ENCODE assay signal across 10 mouse cellular contexts in genomic region chr5:28466760-28467306, GRCm38 (mm10). TPM values are rescaled to one million over a fixed set of nuclear protein-coding genes. Genes with fewer than 3 reads are reported as not detected.
DNase-seq lines count a peak whose midpoint lies in the region; ATAC-seq lines count a peak whose summit lies in the region.
"Had no signal": no experiment of that assay in that cellular context is flagged by ENCODE, and none has a peak within 500 bp of the region (broad histone marks: within the 10 kb centered on the region; RNA-seq: fewer than 3 reads in every experiment).

Gene Shh (minus strand): TSS chr5:28467256.

- peaks cover 80% of the 10 kb centered on the region for H3K27me3 ChIP-seq in kidney, embryonic 14.5 days (ENCODE audit: control insufficient read depth, insufficient read depth, low read length)
- peaks cover 99% of the 10 kb centered on the region for H3K27me3 ChIP-seq in embryonic facial prominence, embryonic 15.5 days

- no peaks in the 10 kb centered on the region for H3K36me3 ChIP-seq in kidney, embryonic 14.5 days (ENCODE audit: control insufficient read depth, insufficient read depth, low read length)
- no peaks in the 10 kb centered on the region for H3K36me3 ChIP-seq in embryonic facial prominence, embryonic 15.5 days

- peak within 1 kb of the TSS; percentile 50 for H3K4me3 ChIP-seq in kidney, embryonic 14.5 days (ENCODE audit: low read length)
- peak within 1 kb of the TSS; percentile 50 for H3K4me3 ChIP-seq in embryonic facial prominence, embryonic 15.5 days (replicated peaks)

- H3K9me3 ChIP-seq in kidney, embryonic 14.5 days (ENCODE audit: control insufficient read depth, low read length), result no peaks in the 10 kb centered on the region
- H3K9me3 ChIP-seq in embryonic facial prominence, embryonic 15.5 days (replicated peaks), result no peaks in the 10 kb centered on the region

- no peak within 1 kb of the TSS for H3K27ac ChIP-seq in kidney, embryonic 14.5 days (ENCODE audit: low read depth, low read length)
- H3K27ac ChIP-seq in embryonic facial prominence, embryonic 15.5 days (replicated peaks), result no peak within 1 kb of the TSS

- peak within 1 kb of the TSS; percentile 89 for H3K4me2 ChIP-seq in kidney, embryonic 14.5 days (replicated peaks; ENCODE audit: low read depth, low read length)
- peak within 1 kb of the TSS; percentile 43 for H3K4me2 ChIP-seq in embryonic facial prominence, embryonic 15.5 days (replicated peaks)

- H3K4me1 ChIP-seq in kidney, embryonic 14.5 days (ENCODE audit: control insufficient read depth, insufficient read depth, low read length), result peaks cover 9% of the 10 kb centered on the region
- H3K4me1 ChIP-seq in embryonic facial prominence, embryonic 15.5 days, result peaks cover 27% of the 10 kb centered on the region

- DNase-seq in kidney, postnatal 14 days, result no peak
- peak; percentile 23 for DNase-seq in R1 (ENCODE audit: low read depth, low spot score)
- DNase-seq in left cerebral cortex, postnatal 25 days (ENCODE audit: low spot score in 2 of 2), result peak; percentile 62 to 78
- DNase-seq in right cerebral cortex, adult 2 months (ENCODE audit: low spot score in 2 of 2), result peak; percentile 62 to 72
- no peak for DNase-seq in cerebellum, postnatal 4 days (ENCODE audit: low spot score in 2 of 2)

- no peak within 1 kb of the TSS for H3K9ac ChIP-seq in kidney, embryonic 14.5 days (ENCODE audit: low read depth, low read length)
- no peak within 1 kb of the TSS for H3K9ac ChIP-seq in embryonic facial prominence, embryonic 15.5 days

- intact Hi-C loops in left cerebral cortex, postnatal 25 days (cut with DNase I), result loop anchor here (5.0 to 10.0 kb wide), 3 partner anchors 388 to 825 kb away; partner anchors contain the start of gene Rnf32

- no peak for ATAC-seq in kidney, embryonic 14.5 days (ENCODE audit: low FRiP score, low TSS enrichment)
- no peak for ATAC-seq in embryonic facial prominence, embryonic 15.5 days (ENCODE audit: insufficient number of reproducible peaks, low FRiP score, low TSS enrichment, low read depth)
- no peak for ATAC-seq in CD4-positive, CD25-positive, alpha-beta regulatory T cell, adult 4 months

- under 1% methylated on average over 31 of the region's 31 CpGs for WGBS in kidney, embryonic 14.5 days
- WGBS in embryonic facial prominence, embryonic 15.5 days, result under 1% methylated on average over 31 of the region's 31 CpGs

RNA-seq across cellular contexts. Expression of gene Shh, which starts in this region (rescaled TPM):
- polyA plus RNA-seq in kidney, embryonic 14.5 days (2014; fragmentation: Nextera tagmentation; extraction: Ambion mirVana), result 0.50 and 0.99 TPM in 2 replicates
- 2.2 and 2.9 TPM in 2 replicates for polyA plus RNA-seq in embryonic facial prominence, embryonic 15.5 days (2015; fragmentation: Nextera tagmentation; extraction: Ambion mirVana)
- total RNA-seq in left cerebral cortex, postnatal 25 days (2021), result 1 to 10 TPM; 3.1 to 3.5 TPM
- not detected for polyA plus RNA-seq in CD4-positive, CD25-positive, alpha-beta regulatory T cell, adult 4 months (2017; shearing (Covaris generic))
- total RNA-seq: MEL; neutrophil, adult 5-6 weeks had no signal

Comparison
In these comparisons a context has a peak if more than half of its experiments do, and no peak if none do; other contexts are left out.
1. DNase-seq: peak in R1 (single experiment), left cerebral cortex, postnatal 25 days (2 of 2) and right cerebral cortex, adult 2 months (2 of 2); none in kidney, postnatal 14 days (single experiment) and cerebellum, postnatal 4 days (0 of 2).